Mouse (Mus musculus) limb, embryonic 11.5 days (tissue): Measurements from ENCODE around the gene Maea. TPM values are rescaled to one million over a fixed set of nuclear protein-coding genes. Genes with fewer than 3 reads are reported as not detected.
"Not testable (repeated sequence)": the region's sequence is repeated elsewhere in the genome, so short reads cannot be mapped to it uniquely, and the experiment has no call there.

ENCODE experiments used
- ATAC-seq: fragments of 200-750 bp; cut with Nextera tagmentation; 2 replicates; pipeline ENCODE4 v1.8.0; 2017; ENCODE audit warnings: low read depth; ENCODE audit not compliant: insufficient number of reproducible peaks, low FRiP score, low TSS enrichment
- DNase-seq: peaks from one replicate; pipeline ENCODE4 v3.0.0-alpha.2; 2015; ENCODE audit warnings: low spot score
- H3K27ac ChIP-seq: fragments of 300-500 bp; sonication (generic); replicated peaks from 2 replicates; pipeline ENCODE4 v1.5.1; 2014; ENCODE audit warnings: low read depth, mild to moderate bottlenecking, low read length
- H3K27me3 ChIP-seq: fragments of 300-500 bp; sonication (generic); 2 replicates; pipeline ENCODE4 v1.6.1; 2014; ENCODE audit warnings: mild to moderate bottlenecking, low read length, mixed read lengths; ENCODE audit not compliant: control insufficient read depth, insufficient read depth
- H3K36me3 ChIP-seq: fragments of 300-500 bp; sonication (generic); 2 replicates; pipeline ENCODE4 v1.6.1; 2014; ENCODE audit warnings: mild to moderate bottlenecking, low read length, moderate library complexity, mixed read lengths; ENCODE audit not compliant: control insufficient read depth, insufficient read depth
- H3K4me1 ChIP-seq: fragments of 300-500 bp; sonication (generic); 2 replicates; pipeline ENCODE4 v1.6.1; 2014; ENCODE audit warnings: low read length, mixed read lengths; ENCODE audit not compliant: control insufficient read depth, insufficient read depth
- H3K4me2 ChIP-seq: fragments of 300-500 bp; sonication (generic); 2 replicates; pipeline ENCODE4 v1.6.1; 2014; ENCODE audit warnings: low read depth, mild to moderate bottlenecking, moderate library complexity; ENCODE audit not compliant: severe bottlenecking
- H3K4me3 ChIP-seq: fragments of 300-500 bp; sonication (generic); 2 replicates; pipeline ENCODE4 v1.5.1; 2014; ENCODE audit warnings: low read depth, low read length
- H3K9ac ChIP-seq: fragments of 300-500 bp; sonication (generic); 2 replicates; pipeline ENCODE4 v1.6.1; 2014; ENCODE audit warnings: mild to moderate bottlenecking, low read length
- H3K9me3 ChIP-seq: fragments of 300-500 bp; sonication (generic); 2 replicates; pipeline ENCODE4 v1.6.1; 2016; ENCODE audit warnings: low read length; ENCODE audit not compliant: control insufficient read depth
- WGBS: fragments of 180-500 bp; shearing (Covaris S2); extraction: QIAGEN DNeasy Blood & Tissue Kit; methylation state at CpG from one replicate; pipeline ENCODE4 v1.1.7; 2014; 5-methylcytosine and 5-hydroxymethylcytosine counted together
- polyA plus RNA-seq: library from polyadenylated mRNA; unstranded; fragments of >200 nt; fragmentation: Nextera tagmentation; extraction: Ambion mirVana; gene quantifications from 2 replicates; pipeline ENCODE4 v1.2.1, GENCODE M21; 2014

The Maea gene
- polyA plus RNA-seq, 1 experiment from 2014 or later, result 152 TPM

- ATAC-seq, result no peak
- no peak for DNase-seq
- WGBS, result under 1% methylated on average over 31 of the region's 31 CpGs
- Histone ChIP-seq H3K27me3 (no peaks in the 10 kb centered on the region), H3K9ac (peak overlapping the region; percentile 95), H3K27ac (peak overlapping the region; percentile 52; the same call in 1 of the 2 replicates), H3K4me3 (peak overlapping the region; percentile 100), H3K36me3 (peaks cover 3% of the 10 kb centered on the region), H3K4me1 (peaks cover 9% of the 10 kb centered on the region), H3K4me2 (peak overlapping the region; percentile 79), H3K9me3 (no peaks in the 10 kb centered on the region)
These were observed 660 bp downstream of the Maea start for GRCm38 (mm10) chr5:33335977-33336360.

GRCm38 (mm10) chr5:33337206-33337605, 1.9 kb downstream of the Maea start:
- Histone ChIP-seq H3K4me3 (no peak overlapping the region), H3K9me3 (no peaks in the 10 kb centered on the region), H3K4me2 (0 out of 2 replicates have a peak overlapping the region, but pooled peaks have one; percentile 10), H3K36me3 (peaks cover 5% of the 10 kb centered on the region), H3K9ac (no peak overlapping the region), H3K27me3 (no peaks in the 10 kb centered on the region), H3K4me1 (peaks cover 9% of the 10 kb centered on the region), H3K27ac (no peak overlapping the region)
- no peak for ATAC-seq
- no peak for DNase-seq
- WGBS, result 80% methylated on average over 8 of the region's 8 CpGs

- Histone ChIP-seq H3K9ac (no peak overlapping the region), H3K27me3 (no peaks in the 10 kb centered on the region), H3K9me3 (no peaks in the 10 kb centered on the region), H3K4me2 (no peak overlapping the region), H3K27ac (no peak overlapping the region), H3K4me1 (peaks cover 9% of the 10 kb centered on the region), H3K4me3 (no peak overlapping the region), H3K36me3 (peaks cover 9% of the 10 kb centered on the region)
- 69% methylated on average over 6 of the region's 6 CpGs for WGBS
- DNase-seq (no peak), ATAC-seq (no peak)
These were observed 5.9 kb downstream of the Maea start for GRCm38 (mm10) chr5:33341165-33341564.

- H3K9me3 ChIP-seq, H3K9ac ChIP-seq, H3K4me1 ChIP-seq, ATAC-seq, H3K27ac ChIP-seq, DNase-seq, H3K27me3 ChIP-seq, H3K4me3 ChIP-seq, H3K36me3 ChIP-seq, H3K4me2 ChIP-seq: not testable (repeated sequence)
- WGBS, result 73% methylated on average over 3 of the region's 3 CpGs
These were observed 6.9 kb downstream of the Maea start for GRCm38 (mm10) chr5:33342248-33342647.

GRCm38 (mm10) chr5:33342821-33343220, 7.5 kb downstream of the Maea start:
- no peak overlapping the region for H3K4me2 ChIP-seq
- H3K4me1 ChIP-seq, result no peaks in the 10 kb centered on the region
- no peak overlapping the region for H3K27ac ChIP-seq
- H3K9me3 ChIP-seq, result no peaks in the 10 kb centered on the region
- H3K9ac ChIP-seq, result no peak overlapping the region
- no peaks in the 10 kb centered on the region for H3K27me3 ChIP-seq
- DNase-seq (no peak), ATAC-seq (no peak)
- H3K4me3 ChIP-seq, result no peak overlapping the region
- peaks cover 9% of the 10 kb centered on the region for H3K36me3 ChIP-seq

- DNase-seq (no peak), ATAC-seq (no peak)
- Histone ChIP-seq H3K36me3 (peaks cover 9% of the 10 kb centered on the region), H3K4me3 (no peak overlapping the region), H3K27me3 (no peaks in the 10 kb centered on the region), H3K9ac (no peak overlapping the region), H3K27ac (no peak overlapping the region), H3K9me3 (no peaks in the 10 kb centered on the region), H3K4me1 (no peaks in the 10 kb centered on the region), H3K4me2 (no peak overlapping the region)
These were observed 8.3 kb downstream of the Maea start for GRCm38 (mm10) chr5:33343571-33343970.

GRCm38 (mm10) chr5:33344070-33344469, 8.8 kb downstream of the Maea start:
- Histone ChIP-seq H3K27me3 (no peaks in the 10 kb centered on the region), H3K27ac (no peak overlapping the region), H3K4me3 (no peak overlapping the region), H3K9me3 (no peaks in the 10 kb centered on the region), H3K4me2 (no peak overlapping the region), H3K9ac (no peak overlapping the region), H3K4me1 (no peaks in the 10 kb centered on the region), H3K36me3 (peaks cover 6% of the 10 kb centered on the region; the same call in 1 of the 2 replicates)
- WGBS, result 96% methylated on average over 3 of the region's 3 CpGs
- ATAC-seq (no peak), DNase-seq (no peak)

GRCm38 (mm10) chr5:33347620-33348019, 12.3 kb downstream of the Maea start:
- Histone ChIP-seq H3K4me3 (no peak overlapping the region), H3K27ac (no peak overlapping the region), H3K9ac (no peak overlapping the region), H3K4me1 (peaks cover 12% of the 10 kb centered on the region), H3K4me2 (no peak overlapping the region), H3K27me3 (no peaks in the 10 kb centered on the region), H3K9me3 (no peaks in the 10 kb centered on the region), H3K36me3 (peaks cover 4% of the 10 kb centered on the region; the same call in 1 of the 2 replicates)
- WGBS, result 72% methylated on average over 3 of the region's 3 CpGs
- ATAC-seq (no peak), DNase-seq (no peak)

GRCm38 (mm10) chr5:33349205-33349604, 13.9 kb downstream of the Maea start:
- H3K4me1 ChIP-seq, result peaks cover 16% of the 10 kb centered on the region
- no peak for DNase-seq

More at GRCm38 (mm10) chr5:33349205-33349604, 13.9 kb downstream of the Maea start:
- no peak for ATAC-seq
- Histone ChIP-seq H3K9ac (no peak overlapping the region), H3K4me3 (no peak overlapping the region), H3K27ac (no peak overlapping the region), H3K27me3 (no peaks in the 10 kb centered on the region), H3K36me3 (peaks cover 4% of the 10 kb centered on the region; the same call in 1 of the 2 replicates), H3K9me3 (no peaks in the 10 kb centered on the region), H3K4me2 (no peak overlapping the region)
- 92% methylated on average over 5 of the region's 5 CpGs for WGBS
